Mouse (Mus musculus) intestine, embryonic 14.5 days (tissue): Measurements from ENCODE around the gene A630001G21Rik. TPM values are rescaled to one million over a fixed set of nuclear protein-coding genes. Genes with fewer than 3 reads are reported as not detected.

Source experiments
- ATAC-seq: fragments of 200-750 bp; cut with Nextera tagmentation; replicated peaks from 2 replicates; pipeline ENCODE4 v1.8.0; 2017; ENCODE audit warnings: low read depth, moderate number of reproducible peaks, moderate TSS enrichment, moderate library complexity; ENCODE audit not compliant: low FRiP score, low TSS enrichment
- DNase-seq: peaks from one replicate; pipeline ENCODE4 v3.0.0-alpha.2; 2018; ENCODE audit warnings: low spot score
- H3K27ac ChIP-seq: fragments of 300-500 bp; sonication (generic); 2 replicates; pipeline ENCODE4 v1.5.1; 2014; ENCODE audit warnings: low read depth, mild to moderate bottlenecking, control low read depth
- H3K27me3 ChIP-seq: fragments of 300-500 bp; sonication (generic); replicated peaks from 2 replicates; pipeline ENCODE4 v1.6.1; 2014; ENCODE audit warnings: low read length, control low read depth; ENCODE audit not compliant: control insufficient read depth, insufficient read depth
- H3K36me3 ChIP-seq: fragments of 300-500 bp; sonication (generic); 2 replicates; pipeline ENCODE4 v1.6.1; 2014; ENCODE audit warnings: low read length, control low read depth; ENCODE audit not compliant: control insufficient read depth, insufficient read depth
- H3K4me1 ChIP-seq: fragments of 300-500 bp; sonication (generic); replicated peaks from 2 replicates; pipeline ENCODE4 v1.6.1; 2014; ENCODE audit warnings: low read length, control low read depth, mixed read lengths; ENCODE audit not compliant: control insufficient read depth, insufficient read depth
- H3K4me2 ChIP-seq: fragments of 300-500 bp; sonication (generic); 2 replicates; pipeline ENCODE4 v1.6.1; 2014; ENCODE audit warnings: low read length
- H3K4me3 ChIP-seq: fragments of 300-500 bp; sonication (generic); 2 replicates; pipeline ENCODE4 v1.5.1; 2014; ENCODE audit warnings: low read depth, low read length, control low read depth, mixed read lengths
- H3K9ac ChIP-seq: fragments of 300-500 bp; sonication (generic); 2 replicates; pipeline ENCODE4 v1.6.1; 2014; ENCODE audit warnings: mild to moderate bottlenecking, low read length
- H3K9me3 ChIP-seq: fragments of 300-500 bp; sonication (generic); 2 replicates; pipeline ENCODE4 v1.6.1; 2016; ENCODE audit warnings: low read length, control low read depth; ENCODE audit not compliant: control insufficient read depth
- WGBS: fragments of 180-500 bp; shearing (Covaris S2); extraction: QIAGEN DNeasy Blood & Tissue Kit; methylation state at CpG from one replicate; pipeline ENCODE4 v1.1.7; 2014; 5-methylcytosine and 5-hydroxymethylcytosine counted together
- polyA plus RNA-seq: library from polyadenylated mRNA; unstranded; fragments of >200 nt; fragmentation: Nextera tagmentation; extraction: Ambion mirVana; gene quantifications from 2 replicates; pipeline ENCODE4 v1.2.1, GENCODE M21; 2014

Gene A630001G21Rik
- polyA plus RNA-seq, 1 experiment from 2014 or later = 1.1 TPM

DNA sequence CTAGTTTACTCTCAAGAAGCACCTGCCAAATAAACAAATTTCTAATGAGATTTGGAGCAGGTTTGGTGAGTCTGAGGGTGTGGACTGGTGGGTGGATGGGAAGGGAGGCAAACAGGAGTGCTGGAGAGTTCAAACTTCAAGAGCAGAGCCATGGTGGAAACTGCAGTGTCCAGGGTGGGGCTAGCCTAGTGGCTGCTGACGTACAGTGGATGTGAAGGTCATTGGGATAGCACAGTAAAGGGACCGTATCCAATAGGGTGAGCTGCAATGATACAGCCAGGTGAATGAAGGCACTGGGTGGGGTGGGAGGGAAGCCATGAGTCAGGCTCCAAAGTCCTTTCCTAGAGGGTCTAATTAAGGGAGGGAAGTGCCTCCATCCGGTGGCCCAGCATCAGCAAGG lies 12.1 kb upstream of the A630001G21Rik start:
- Histone ChIP-seq H3K9ac (no peak overlapping the region), H3K27ac (peak overlapping the region; percentile 22; the same call in 1 of the 2 replicates), H3K4me3 (no peak overlapping the region), H3K4me1 (peaks cover 7% of the 10 kb centered on the region; the same call in 1 of the 2 replicates), H3K4me2 (no peak overlapping the region), H3K9me3 (no peaks in the 10 kb centered on the region), H3K36me3 (no peaks in the 10 kb centered on the region), H3K27me3 (no peaks in the 10 kb centered on the region)
- DNase-seq = no peak
- ATAC-seq = peak; percentile 77
- WGBS = 58% methylated on average over 3 of the region's 3 CpGs

DNA sequence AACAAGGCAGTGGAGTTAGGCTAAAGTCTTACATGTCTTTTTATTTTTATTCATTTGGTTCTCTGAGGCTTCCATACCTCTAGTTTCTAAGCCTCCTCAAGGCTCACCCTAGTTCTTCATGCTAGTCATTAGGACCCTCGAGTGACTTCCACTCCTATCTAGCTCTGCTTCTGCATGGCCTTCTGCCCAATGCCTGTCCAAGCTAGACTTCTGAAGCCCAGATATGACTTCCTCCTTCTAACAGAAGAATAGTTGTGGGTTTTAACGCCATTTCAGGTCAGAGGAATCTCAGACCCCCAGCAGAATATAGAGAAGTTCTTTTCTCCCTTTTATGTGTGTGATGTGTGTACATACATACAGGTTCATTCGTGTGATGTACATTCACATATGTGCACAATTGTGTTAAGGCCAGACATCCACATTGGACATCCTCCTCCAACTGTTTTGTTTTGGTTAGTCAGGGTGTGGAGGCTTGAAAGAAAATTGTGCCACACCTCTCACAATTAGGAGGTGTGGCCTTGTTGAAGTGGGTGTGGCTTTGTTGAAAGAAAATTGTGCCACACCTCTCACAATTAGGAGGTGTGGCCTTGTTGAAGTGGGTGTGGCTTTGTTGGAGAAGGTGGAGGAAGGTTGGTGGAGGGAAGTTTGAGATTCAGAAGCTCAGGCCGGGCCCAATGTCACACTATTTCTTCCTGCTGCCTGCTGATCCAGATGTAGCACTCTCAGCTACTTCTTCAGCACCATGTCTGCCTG lies 1.2 kb upstream of the A630001G21Rik start:
- Histone ChIP-seq H3K36me3 (no peaks in the 10 kb centered on the region), H3K4me3 (no peak overlapping the region), H3K4me2 (no peak overlapping the region), H3K27me3 (no peaks in the 10 kb centered on the region), H3K4me1 (no peaks in the 10 kb centered on the region), H3K9me3 (no peaks in the 10 kb centered on the region), H3K9ac (no peak overlapping the region), H3K27ac (no peak overlapping the region)
- DNase-seq = no peak
- 77% methylated on average over 4 of the region's 4 CpGs for WGBS
- no peak for ATAC-seq

DNA sequence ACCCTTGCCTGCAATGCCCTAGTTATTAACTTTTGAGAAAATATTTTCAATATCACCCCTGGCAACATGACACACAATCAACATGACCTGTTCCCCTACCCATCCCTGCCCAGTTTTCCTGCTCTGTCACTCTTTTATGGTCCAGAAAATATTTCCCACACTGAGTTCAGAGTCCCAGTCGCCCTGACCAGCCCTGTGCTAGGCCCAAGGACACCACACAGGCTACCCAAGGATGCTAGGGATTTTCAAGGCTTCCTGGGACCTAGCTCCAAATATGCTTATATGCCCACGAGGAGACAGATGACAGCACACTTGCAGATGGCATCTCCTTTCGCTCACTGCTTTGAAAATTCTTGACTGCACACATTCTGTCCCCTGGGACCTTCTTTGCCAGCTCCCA lies 569 bp upstream of the A630001G21Rik start:
- H3K4me3 ChIP-seq = no peak overlapping the region
- H3K27ac ChIP-seq = no peak overlapping the region
- no peaks in the 10 kb centered on the region for H3K27me3 ChIP-seq
- no peak overlapping the region for H3K9ac ChIP-seq
- no peaks in the 10 kb centered on the region for H3K36me3 ChIP-seq
- H3K9me3 ChIP-seq = no peaks in the 10 kb centered on the region
- 67% methylated on average over 3 of the region's 3 CpGs for WGBS
- no peak for DNase-seq
- H3K4me2 ChIP-seq = no peak overlapping the region
- no peak for ATAC-seq
- H3K4me1 ChIP-seq = no peaks in the 10 kb centered on the region

DNA sequence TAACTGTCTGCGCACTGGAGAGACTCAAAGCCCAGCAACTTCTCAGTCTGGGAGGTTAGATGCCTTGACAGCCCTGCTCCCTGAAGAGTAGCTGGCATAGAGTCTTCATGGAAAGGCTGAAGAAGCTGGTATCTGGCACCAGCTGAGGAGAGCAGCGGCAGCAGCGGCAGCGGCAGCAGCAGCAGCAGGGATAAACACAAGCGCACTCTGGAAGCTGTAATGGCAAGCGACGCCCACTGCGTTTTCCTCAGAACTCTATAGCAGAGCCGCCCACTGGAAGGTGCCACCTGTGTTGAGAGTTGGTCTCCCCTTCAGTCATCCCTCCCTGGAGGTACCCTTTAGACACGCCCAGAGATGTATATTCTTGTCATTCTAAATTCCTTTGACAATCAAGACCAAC lies 2.3 kb downstream of the A630001G21Rik start:
- H3K36me3 ChIP-seq = no peaks in the 10 kb centered on the region
- no peak for DNase-seq
- no peaks in the 10 kb centered on the region for H3K27me3 ChIP-seq
- no peak overlapping the region for H3K4me3 ChIP-seq
- WGBS = 37% methylated on average over 10 of the region's 10 CpGs
- no peak overlapping the region for H3K9ac ChIP-seq
- H3K27ac ChIP-seq = no peak overlapping the region
- no peaks in the 10 kb centered on the region for H3K4me1 ChIP-seq
- no peak overlapping the region for H3K4me2 ChIP-seq
- no peaks in the 10 kb centered on the region for H3K9me3 ChIP-seq
- ATAC-seq = no peak

DNA sequence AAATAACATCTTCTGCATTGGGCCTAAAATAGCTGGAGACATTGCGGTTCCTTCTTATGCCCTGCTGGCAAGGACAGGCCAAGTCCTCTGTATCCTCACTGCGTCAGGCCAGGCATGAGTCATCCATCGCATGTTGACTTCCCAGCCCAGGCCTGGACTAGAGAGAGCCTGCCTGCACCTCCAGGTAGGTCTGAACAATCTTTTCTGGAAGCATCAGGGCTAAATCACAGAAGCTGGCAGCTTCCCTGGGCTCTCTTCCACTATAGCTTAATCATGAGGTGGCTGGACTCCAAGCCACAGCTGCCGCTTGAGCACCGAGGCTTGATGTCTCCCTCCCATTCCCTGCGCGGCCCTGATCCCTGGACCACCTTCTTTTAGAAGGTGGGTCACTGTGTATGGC lies 3.3 kb downstream of the A630001G21Rik start:
- Histone ChIP-seq H3K4me1 (no peaks in the 10 kb centered on the region), H3K4me3 (no peak overlapping the region), H3K9me3 (no peaks in the 10 kb centered on the region), H3K9ac (no peak overlapping the region), H3K27me3 (no peaks in the 10 kb centered on the region), H3K27ac (no peak overlapping the region), H3K36me3 (no peaks in the 10 kb centered on the region), H3K4me2 (no peak overlapping the region)
- WGBS = 83% methylated on average over 7 of the region's 7 CpGs
- ATAC-seq = no peak
- no peak for DNase-seq

DNA sequence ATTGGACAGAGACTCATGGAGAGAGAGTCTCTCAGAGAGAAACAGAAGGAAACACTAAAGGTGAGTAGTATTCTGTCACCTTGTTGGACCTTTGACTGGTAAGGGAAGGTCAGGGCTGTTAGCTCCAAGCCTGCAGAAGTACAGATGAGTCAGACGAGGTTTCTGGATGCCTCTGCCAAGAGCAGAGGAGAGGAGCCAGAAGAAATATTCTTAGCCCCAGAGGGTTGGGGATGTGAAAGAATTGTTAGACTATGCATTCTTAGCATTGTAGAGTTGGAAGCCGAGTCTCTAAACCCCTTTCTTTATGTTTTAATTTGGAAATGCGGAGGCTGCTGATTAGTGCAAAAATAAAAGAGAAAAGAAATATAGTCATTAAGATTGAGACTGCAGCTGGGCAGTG lies 6.5 kb downstream of the A630001G21Rik start:
- H3K36me3 ChIP-seq = no peaks in the 10 kb centered on the region
- no peaks in the 10 kb centered on the region for H3K27me3 ChIP-seq
- WGBS = 73% methylated on average over 3 of the region's 3 CpGs
- no peak overlapping the region for H3K4me2 ChIP-seq
- no peak overlapping the region for H3K4me3 ChIP-seq
- no peak overlapping the region for H3K9ac ChIP-seq
- DNase-seq (no peak), ATAC-seq (no peak)
- no peak overlapping the region for H3K27ac ChIP-seq
- H3K4me1 ChIP-seq = no peaks in the 10 kb centered on the region
- H3K9me3 ChIP-seq = no peaks in the 10 kb centered on the region

DNA sequence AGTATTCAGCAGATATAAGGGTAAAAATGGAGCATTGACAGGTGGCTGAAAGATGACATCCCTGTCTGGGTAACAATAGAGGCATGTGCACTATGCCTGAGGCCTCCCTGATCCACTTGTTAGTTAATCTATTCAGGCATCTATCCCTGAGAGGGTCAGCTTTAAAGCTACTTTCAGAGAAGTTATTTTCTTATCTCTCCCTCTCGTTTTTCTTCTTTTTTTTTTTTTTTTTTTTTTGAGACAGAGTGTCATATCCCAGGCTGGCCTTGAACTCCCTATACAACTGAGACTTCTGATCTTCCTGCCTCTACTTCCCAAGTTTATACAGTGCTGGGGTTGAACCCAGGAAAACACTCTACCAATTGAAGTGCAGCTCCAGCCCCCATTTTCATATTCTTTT lies 10.7 kb downstream of the A630001G21Rik start:
- H3K4me1 ChIP-seq = no peaks in the 10 kb centered on the region
- no peak overlapping the region for H3K4me3 ChIP-seq
- H3K9ac ChIP-seq = no peak overlapping the region
- H3K4me2 ChIP-seq = no peak overlapping the region
- H3K36me3 ChIP-seq = no peaks in the 10 kb centered on the region
- 36% methylated on average over 1 of the region's 1 CpGs for WGBS
- no peak for DNase-seq
- no peaks in the 10 kb centered on the region for H3K9me3 ChIP-seq
- no peak overlapping the region for H3K27ac ChIP-seq
- H3K27me3 ChIP-seq = no peaks in the 10 kb centered on the region
- ATAC-seq = no peak

DNA sequence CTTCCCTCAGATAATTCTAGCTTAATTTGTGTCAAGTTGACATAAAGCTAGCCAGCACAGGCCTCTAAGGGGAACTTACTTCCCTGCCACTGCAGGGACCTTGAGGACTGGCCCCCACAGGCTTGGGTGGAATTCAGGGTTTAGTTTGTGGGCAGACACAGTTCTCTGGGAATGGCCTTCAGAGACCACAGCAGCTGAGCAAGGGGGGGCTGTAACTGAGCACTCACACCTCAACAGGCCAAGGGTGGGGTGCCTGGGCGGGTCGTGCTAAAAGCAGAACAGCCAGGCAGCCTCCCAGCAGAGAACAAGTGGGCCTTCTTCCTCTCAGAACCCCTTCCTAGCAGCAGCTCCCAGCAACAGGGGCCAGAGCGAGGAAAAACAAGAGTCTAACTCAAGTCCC lies 12.3 kb downstream of the A630001G21Rik start:
- ATAC-seq = no peak
- no peak overlapping the region for H3K4me3 ChIP-seq
- H3K27me3 ChIP-seq = no peaks in the 10 kb centered on the region
- DNase-seq = no peak
- no peaks in the 10 kb centered on the region for H3K36me3 ChIP-seq
- no peak overlapping the region for H3K27ac ChIP-seq
- 73% methylated on average over 3 of the region's 3 CpGs for WGBS
- no peaks in the 10 kb centered on the region for H3K9me3 ChIP-seq
- no peaks in the 10 kb centered on the region for H3K4me1 ChIP-seq
- H3K4me2 ChIP-seq = no peak overlapping the region
- no peak overlapping the region for H3K9ac ChIP-seq

DNA sequence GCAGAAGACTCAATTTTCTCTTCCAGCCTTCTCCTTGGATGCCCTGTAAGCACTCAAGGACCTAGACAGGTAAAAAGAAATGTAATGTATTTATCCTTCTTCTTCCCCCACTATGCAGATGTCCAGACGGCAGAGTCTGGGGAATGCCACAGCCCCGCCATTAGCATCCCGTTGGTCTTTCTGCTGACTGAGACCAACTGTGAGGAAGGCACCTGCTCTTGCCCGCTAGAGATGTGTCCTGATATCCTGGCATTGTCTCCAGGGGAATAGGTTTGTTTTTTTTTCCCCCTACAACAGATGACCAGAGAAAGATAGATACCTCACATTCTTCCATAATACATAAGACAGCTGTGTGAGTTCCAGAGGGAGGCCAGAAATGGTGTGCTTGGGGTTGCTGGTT lies 14.2 kb downstream of the A630001G21Rik start:
- H3K4me3 ChIP-seq = no peak overlapping the region
- DNase-seq (no peak), ATAC-seq (no peak)
- no peaks in the 10 kb centered on the region for H3K36me3 ChIP-seq
- H3K9ac ChIP-seq = no peak overlapping the region
- no peak overlapping the region for H3K27ac ChIP-seq
- no peak overlapping the region for H3K4me2 ChIP-seq
- H3K4me1 ChIP-seq = no peaks in the 10 kb centered on the region
- H3K9me3 ChIP-seq = no peaks in the 10 kb centered on the region
- 73% methylated on average over 4 of the region's 4 CpGs for WGBS
- no peaks in the 10 kb centered on the region for H3K27me3 ChIP-seq
